Mouse (Mus musculus) thymus, adult 2 months (tissue): ENCODE data around the gene Hils1. TPM values are rescaled to one million over a fixed set of nuclear protein-coding genes. Genes with fewer than 3 reads are reported as not detected.

Experiments
- DNase-seq: peaks from one replicate; pipeline ENCODE4 v3.0.0; 2021
- H3K27ac ChIP-seq: fragments of 200-500 bp; 2 replicates; pipeline ENCODE4 v1.5.1; 2012; ENCODE audit warnings: low read length, control low read depth; ENCODE audit not compliant: control insufficient read depth, insufficient read depth
- H3K27me3 ChIP-seq: fragments of 200-500 bp; 2 replicates; pipeline ENCODE4 v1.6.1; 2012; ENCODE audit warnings: mild to moderate bottlenecking, low read length, moderate library complexity, mixed read lengths; ENCODE audit not compliant: control insufficient read depth, insufficient read depth
- H3K36me3 ChIP-seq: fragments of 200-500 bp; 2 replicates; pipeline ENCODE4 v1.6.1; 2012; ENCODE audit warnings: mild to moderate bottlenecking, low read length, moderate library complexity; ENCODE audit not compliant: control insufficient read depth, insufficient read depth
- H3K4me1 ChIP-seq: fragments of 200-500 bp; replicated peaks from 2 replicates; pipeline ENCODE4 v1.6.1; 2012; ENCODE audit warnings: low read length; ENCODE audit not compliant: control insufficient read depth, insufficient read depth
- H3K4me3 ChIP-seq: fragments of 200-500 bp; 2 replicates; pipeline ENCODE4 v1.5.1; 2012; ENCODE audit warnings: mild to moderate bottlenecking, low read length, control low read depth, moderate library complexity; ENCODE audit not compliant: control insufficient read depth, insufficient read depth
- CTCF ChIP-seq: fragments of 200-500 bp; IDR thresholded peaks from 2 replicates; pipeline ENCODE4 v1.5.1; 2012; ENCODE audit warnings: mild to moderate bottlenecking, control low read depth, low read length, moderate library complexity, borderline replicate concordance; ENCODE audit not compliant: control insufficient read depth, poor library complexity, insufficient read depth; ENCODE audit errors: extremely low read depth
- POLR2A ChIP-seq: fragments of 200-500 bp; IDR thresholded peaks from 2 replicates; pipeline ENCODE4 v1.6.1; 2012; ENCODE audit warnings: mild to moderate bottlenecking, low read length, control low read depth, moderate library complexity; ENCODE audit not compliant: control insufficient read depth, poor library complexity, insufficient read depth; ENCODE audit errors: extremely low read depth
- WGBS: fragments of 180-500 bp; shearing (Covaris S2); methylation state at CpG from one replicate; pipeline ENCODE4 v1.1.7; 2018; 5-methylcytosine and 5-hydroxymethylcytosine counted together
- polyA plus RNA-seq: library from polyadenylated mRNA; depleted of rRNA; stranded (reverse); fragments of >200 nt; gene quantifications from 2 replicates; pipeline ENCODE4 v1.2.3, GENCODE M21; 2012

The Hils1 gene
- polyA plus RNA-seq, 1 experiment, result 0.12 TPM

DNA sequence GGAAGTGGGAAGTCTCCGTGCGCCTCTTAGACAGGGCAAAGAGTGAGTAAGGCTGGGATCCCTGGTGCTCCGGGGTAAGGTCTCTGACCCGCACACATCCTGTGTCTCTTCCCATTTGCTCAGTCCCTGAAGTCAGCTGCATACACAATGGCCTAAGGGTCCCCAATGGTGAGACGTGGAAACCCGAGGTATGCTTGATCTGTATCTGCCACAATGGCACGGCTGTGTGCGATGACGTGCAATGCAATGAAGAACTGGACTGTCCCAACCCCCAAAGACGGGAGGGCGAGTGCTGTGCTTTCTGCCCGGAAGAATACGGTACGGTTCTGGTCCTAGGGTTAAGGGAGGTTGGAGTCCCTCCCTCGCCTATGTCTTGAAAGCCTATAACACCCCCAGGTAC, 29.6 kb upstream of the Hils1 start:
- no peak for DNase-seq
- no peak overlapping the region for H3K4me3 ChIP-seq
- peaks cover 7% of the 10 kb centered on the region for H3K4me1 ChIP-seq
- no peak for TF ChIP-seq POLR2A
- TF ChIP-seq CTCF, result no peak
- 5% methylated on average over 15 of the region's 15 CpGs for WGBS
- peaks cover 3% of the 10 kb centered on the region; the same call in 1 of the 2 replicates for H3K27me3 ChIP-seq
- no peak overlapping the region for H3K27ac ChIP-seq
- H3K36me3 ChIP-seq, result no peaks in the 10 kb centered on the region

DNA sequence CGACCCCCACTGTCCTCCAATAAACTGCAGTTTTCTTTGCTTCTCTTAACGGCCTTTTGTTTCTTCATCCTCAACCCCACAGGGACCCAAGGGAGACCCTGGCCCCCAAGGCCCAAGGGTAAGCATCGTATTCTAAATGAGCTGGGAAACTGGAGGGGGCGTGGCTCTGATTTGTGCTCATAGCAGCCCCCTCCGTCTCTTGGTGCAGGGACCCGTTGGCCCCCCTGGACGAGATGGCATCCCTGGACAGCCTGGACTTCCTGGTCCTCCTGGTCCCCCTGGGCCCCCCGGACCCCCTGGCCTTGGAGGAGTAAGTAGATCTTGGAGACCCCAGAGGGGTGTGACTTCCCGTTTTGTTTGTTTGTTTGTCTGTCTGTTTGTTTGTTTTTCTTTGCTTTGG, 29.1 kb upstream of the Hils1 start:
- Histone ChIP-seq H3K4me1 (peaks cover 7% of the 10 kb centered on the region), H3K27me3 (peaks cover 3% of the 10 kb centered on the region; the same call in 1 of the 2 replicates), H3K36me3 (no peaks in the 10 kb centered on the region), H3K4me3 (no peak overlapping the region), H3K27ac (no peak overlapping the region)
- WGBS, result 32% methylated on average over 9 of the region's 9 CpGs
- DNase-seq, result no peak
- no peak for TF ChIP-seq CTCF
- no peak for TF ChIP-seq POLR2A

DNA sequence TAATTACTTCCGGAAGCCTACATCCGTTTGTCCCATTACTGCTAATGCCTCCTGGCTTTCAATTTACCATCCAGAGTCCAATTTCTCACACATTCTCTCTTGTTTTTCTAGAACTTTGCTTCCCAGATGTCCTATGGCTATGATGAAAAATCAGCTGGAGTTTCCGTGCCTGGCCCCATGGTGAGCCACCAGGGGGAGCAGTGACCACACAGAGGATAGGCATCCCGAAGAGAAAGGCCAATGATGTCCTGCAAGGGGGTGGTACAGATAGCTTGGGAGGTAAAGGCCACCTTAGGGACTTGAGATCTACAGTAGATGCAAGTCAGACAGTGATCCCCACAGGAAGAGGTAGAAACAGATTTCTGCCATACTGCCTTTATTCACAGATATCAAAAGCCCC, 28.1 kb upstream of the Hils1 start:
- DNase-seq, result peak; percentile 67
- TF ChIP-seq POLR2A (no peak), CTCF (peak; percentile 80; the same call in 1 of the 2 replicates)
- H3K4me3 ChIP-seq, result no peak overlapping the region
- 19% methylated on average over 4 of the region's 4 CpGs for WGBS
- peaks cover 7% of the 10 kb centered on the region for H3K4me1 ChIP-seq
- H3K27me3 ChIP-seq, result peaks cover 3% of the 10 kb centered on the region; the same call in 1 of the 2 replicates
- H3K36me3 ChIP-seq, result no peaks in the 10 kb centered on the region
- H3K27ac ChIP-seq, result no peak overlapping the region

DNA sequence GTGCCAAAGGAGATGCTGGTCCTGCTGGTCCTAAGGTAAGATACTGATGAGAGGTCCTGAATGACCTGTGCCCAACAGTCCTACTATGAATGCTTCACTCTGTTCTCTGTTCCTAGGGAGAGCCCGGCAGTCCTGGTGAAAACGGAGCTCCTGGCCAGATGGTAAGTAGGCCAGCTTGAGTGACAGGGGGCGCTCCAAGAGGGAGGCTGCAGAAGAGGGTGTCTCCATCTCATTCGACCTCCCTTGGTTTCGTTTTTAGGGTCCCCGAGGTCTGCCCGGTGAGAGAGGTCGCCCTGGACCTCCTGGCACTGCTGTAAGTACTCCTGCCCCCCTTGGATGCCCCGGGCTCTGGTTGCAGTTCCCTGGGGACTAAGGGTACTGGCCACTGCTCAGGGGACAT, 26.3 kb upstream of the Hils1 start:
- H3K36me3 ChIP-seq, result no peaks in the 10 kb centered on the region
- H3K4me3 ChIP-seq, result peak overlapping the region; percentile 19; the same call in 1 of the 2 replicates
- peaks cover 3% of the 10 kb centered on the region; the same call in 1 of the 2 replicates for H3K27me3 ChIP-seq
- TF ChIP-seq POLR2A (no peak), CTCF (no peak)
- WGBS, result 35% methylated on average over 9 of the region's 9 CpGs
- no peak for DNase-seq
- peaks cover 7% of the 10 kb centered on the region for H3K4me1 ChIP-seq
- H3K27ac ChIP-seq, result no peak overlapping the region

DNA sequence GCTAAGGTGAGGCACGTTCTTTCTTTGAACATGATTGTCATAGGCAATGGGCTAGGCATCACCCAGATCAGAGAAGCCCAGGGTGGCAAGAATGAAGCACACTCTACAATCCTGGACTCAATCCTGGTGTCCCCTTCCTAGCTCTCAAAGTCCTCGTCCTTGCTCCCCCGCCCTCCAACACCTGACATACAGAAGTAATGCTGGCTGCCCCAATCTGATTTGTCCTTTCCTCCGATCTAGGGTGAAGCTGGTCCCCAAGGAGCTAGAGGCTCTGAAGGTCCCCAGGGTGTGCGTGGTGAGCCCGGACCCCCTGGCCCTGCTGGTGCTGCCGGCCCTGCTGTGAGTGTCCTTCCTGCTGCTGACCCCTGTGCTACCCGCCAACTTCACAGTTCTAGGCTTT, 25.6 kb upstream of the Hils1 start:
- no peak overlapping the region for H3K27ac ChIP-seq
- H3K4me3 ChIP-seq, result no peak overlapping the region
- no peak for TF ChIP-seq CTCF
- no peak for TF ChIP-seq POLR2A
- no peak for DNase-seq
- peaks cover 7% of the 10 kb centered on the region for H3K4me1 ChIP-seq
- H3K36me3 ChIP-seq, result no peaks in the 10 kb centered on the region
- peaks cover 3% of the 10 kb centered on the region; the same call in 1 of the 2 replicates for H3K27me3 ChIP-seq
- WGBS, result 91% methylated on average over 8 of the region's 8 CpGs

DNA sequence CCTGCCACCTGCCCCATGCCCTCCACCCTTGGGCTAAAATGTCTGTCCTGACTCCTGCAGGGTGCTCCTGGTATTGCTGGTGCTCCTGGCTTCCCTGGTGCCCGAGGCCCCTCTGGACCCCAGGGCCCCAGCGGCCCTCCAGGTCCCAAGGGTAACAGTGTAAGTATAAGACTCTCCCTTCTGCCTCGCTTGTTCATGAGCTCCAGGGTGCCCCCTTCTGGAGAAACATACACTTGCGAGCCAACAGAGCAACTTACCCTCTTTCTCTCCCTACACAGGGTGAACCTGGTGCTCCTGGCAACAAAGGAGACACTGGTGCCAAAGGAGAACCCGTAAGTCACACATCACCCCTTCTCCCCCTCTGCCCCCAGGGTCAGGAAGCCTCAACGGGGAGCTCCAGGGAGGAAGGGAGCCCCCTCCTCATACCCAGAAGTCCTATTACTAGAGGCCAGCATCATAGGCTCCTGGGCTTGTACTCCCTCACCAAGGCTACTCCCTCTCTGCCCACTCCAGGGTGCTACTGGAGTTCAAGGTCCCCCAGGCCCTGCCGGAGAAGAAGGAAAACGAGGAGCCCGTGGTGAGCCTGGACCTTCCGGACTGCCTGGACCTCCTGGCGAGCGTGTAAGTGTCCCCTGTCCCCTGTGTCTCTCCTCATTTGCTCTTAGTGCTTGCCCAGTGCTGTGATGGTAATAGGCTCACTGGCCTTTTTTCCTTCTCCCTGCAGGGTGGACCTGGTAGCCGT, 24.9 kb upstream of the Hils1 start:
- Histone ChIP-seq H3K4me3 (no peak overlapping the region), H3K27ac (no peak overlapping the region), H3K27me3 (peaks cover 3% of the 10 kb centered on the region; the same call in 1 of the 2 replicates), H3K36me3 (no peaks in the 10 kb centered on the region), H3K4me1 (peaks cover 5% of the 10 kb centered on the region)
- peak; percentile 64 for DNase-seq
- TF ChIP-seq CTCF (peak; percentile 55; the same call in 1 of the 2 replicates), POLR2A (no peak)
- 57% methylated on average over 13 of the region's 13 CpGs for WGBS

DNA sequence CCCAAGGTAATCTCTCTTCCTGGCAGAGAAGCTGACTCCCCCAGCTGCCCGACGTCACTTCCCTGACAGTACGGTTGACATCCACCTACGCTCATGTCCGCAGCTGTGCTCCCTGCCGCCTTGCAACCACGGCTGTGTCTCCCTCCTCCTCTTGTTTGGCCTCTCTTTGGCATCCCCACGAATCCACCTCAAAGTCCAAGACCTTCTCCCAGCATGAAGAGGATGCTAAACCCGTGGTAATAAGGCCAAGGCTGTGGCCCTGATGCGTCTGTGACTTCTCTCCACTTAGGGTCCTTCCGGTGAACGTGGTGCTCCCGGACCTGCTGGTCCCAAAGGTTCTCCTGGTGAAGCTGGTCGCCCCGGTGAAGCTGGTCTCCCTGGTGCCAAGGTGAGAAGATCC, 24.3 kb upstream of the Hils1 start:
- Histone ChIP-seq H3K4me1 (no peaks in the 10 kb centered on the region; the same call in 1 of the 2 replicates), H3K27me3 (no peaks in the 10 kb centered on the region; the same call in 1 of the 2 replicates), H3K4me3 (no peak overlapping the region), H3K36me3 (no peaks in the 10 kb centered on the region), H3K27ac (no peak overlapping the region)
- TF ChIP-seq POLR2A (no peak), CTCF (no peak)
- 85% methylated on average over 15 of the region's 15 CpGs for WGBS
- DNase-seq, result no peak
